Mouse (Mus musculus): ENCODE data around the gene Chd9.
"Not testable (repeated sequence)": the region's sequence is repeated elsewhere in the genome, so short reads cannot be mapped to it uniquely, and the experiment has no call there.

Chd9 gene

DNA sequence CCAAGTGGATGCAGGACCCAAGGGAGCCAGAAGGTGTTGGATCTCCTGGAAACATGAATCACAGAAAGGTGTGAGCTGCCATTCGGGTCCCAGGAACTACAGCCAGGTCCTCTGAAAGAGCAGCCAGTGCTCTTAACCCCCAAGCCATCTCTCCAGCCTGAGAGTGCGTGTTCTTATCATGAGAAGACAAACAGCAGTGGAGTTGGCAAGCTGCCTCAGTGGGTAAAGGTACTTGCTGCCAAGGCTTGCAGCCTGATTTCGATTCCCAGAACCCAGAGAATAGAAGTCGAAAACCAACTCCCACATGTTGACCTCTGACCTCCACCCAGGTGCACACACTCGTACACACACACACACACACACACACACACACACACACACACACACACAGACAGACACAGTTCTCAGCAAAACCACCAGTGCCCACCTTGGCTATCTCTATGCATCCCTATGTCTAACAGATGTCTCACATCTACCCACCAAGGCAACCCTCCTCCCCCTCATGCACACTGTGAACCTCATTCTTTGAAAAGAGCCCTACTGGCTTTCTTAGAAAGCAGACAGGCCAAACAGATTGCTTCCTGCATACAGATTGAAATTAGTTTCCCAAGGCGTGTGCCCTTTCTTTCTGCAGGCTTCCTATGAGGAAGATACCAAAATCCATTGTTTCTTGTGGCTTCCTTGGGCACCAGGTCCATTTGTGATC lies 43.4 kb downstream of the Chd9 start:
- DNase-seq: no peak

- no peak for DNase-seq
Measured at GRCm38 (mm10) chr8:90873051-90873450, 44.9 kb downstream of the Chd9 start.

DNA sequence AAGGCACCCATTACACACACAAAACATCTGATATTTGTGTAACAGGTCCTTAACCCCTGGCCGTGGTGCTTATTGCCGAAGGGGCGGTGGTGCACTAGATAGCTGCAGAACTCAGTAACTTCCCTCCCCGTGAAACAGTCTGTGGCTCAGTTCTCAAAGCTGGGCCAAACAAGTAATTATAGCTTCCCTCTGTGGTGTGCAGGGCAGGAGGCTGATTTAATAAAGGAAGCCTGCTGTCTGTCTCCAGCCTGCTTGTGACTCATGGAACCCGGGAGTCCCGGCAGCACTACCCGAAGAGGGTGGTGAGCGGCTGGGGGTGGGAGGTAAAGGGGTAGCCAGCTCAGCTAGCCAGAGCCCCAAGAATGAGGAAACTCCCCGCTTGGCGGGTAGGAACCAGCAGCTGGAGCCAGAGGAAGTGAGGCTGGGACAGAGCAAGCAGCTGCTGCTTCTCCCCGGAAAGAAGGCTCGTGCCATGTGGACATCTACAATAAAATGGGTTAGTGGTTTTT lies 48.1 kb downstream of the Chd9 start:
- DNase-seq: peak; percentile 49 to 50

GRCm38 (mm10) chr8:90876722-90877429 lies 48.7 kb downstream of the Chd9 start:
- DNase-seq: peak; percentile 69 to 78

DNA sequence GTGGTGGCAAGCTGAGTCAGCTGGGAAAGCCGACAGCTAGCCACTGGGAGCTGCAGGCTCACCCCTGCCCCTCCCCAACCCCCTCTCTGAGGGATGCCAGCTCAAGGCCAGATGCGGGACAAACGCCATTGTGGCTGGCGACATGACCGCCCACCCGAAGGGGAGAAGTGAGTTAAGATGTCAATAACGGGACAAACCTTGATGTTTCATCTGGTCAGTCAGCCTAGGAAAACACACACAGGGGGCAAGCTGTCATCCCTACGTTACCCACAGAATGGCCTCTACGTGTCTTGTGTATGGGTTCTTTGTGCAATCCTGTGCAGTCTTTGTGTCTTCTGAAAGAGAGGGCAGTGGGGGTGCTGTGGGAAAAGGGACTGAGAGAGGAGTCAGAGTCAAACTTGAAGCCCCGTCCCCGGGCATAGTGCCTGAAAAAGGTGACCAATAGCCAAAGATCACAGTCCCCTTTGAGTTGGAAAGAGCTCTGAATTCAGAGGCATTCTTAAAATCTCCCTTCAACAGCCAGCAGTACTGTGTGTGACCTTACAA lies 49.4 kb downstream of the Chd9 start:
- no peak for DNase-seq

DNA sequence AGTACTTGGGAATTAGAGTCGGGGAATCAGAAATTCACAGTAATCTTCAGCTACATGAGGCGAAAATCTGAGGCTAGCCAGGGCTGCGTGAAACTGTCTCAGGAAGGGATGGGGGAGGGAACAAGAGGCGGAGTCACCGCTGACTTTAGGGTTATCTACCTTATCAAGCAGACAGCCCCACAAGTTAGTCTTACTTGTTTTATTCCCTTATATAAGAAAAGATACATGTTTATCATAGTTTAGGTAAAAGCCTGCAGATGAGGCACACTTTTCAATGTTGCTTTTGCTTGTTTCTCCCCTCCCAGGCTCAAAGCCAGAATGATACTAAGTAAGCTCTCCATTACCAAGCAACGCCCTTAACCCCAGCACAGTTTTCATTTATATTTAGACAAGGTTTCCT lies 50.4 kb downstream of the Chd9 start:
- no peak for DNase-seq

DNA sequence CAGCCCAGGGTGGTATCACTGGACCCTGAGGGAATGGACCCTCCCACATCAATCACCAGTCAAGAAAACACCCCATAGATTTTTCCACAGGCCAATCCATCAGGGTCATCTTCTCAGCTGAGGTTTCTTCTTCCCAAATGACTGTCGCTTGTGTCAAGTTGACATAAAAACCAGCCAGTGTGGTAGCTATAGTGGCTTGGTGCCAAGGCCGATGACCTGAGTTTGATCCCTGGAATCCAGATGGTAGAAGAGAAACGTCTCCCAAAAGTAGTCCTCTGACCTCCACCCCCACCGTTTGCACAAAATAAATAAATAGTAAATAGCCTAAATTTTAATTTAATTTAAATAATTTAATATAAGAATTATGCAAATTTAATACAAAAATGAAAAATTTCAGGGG lies 51.9 kb downstream of the Chd9 start:
- DNase-seq: no peak

DNA sequence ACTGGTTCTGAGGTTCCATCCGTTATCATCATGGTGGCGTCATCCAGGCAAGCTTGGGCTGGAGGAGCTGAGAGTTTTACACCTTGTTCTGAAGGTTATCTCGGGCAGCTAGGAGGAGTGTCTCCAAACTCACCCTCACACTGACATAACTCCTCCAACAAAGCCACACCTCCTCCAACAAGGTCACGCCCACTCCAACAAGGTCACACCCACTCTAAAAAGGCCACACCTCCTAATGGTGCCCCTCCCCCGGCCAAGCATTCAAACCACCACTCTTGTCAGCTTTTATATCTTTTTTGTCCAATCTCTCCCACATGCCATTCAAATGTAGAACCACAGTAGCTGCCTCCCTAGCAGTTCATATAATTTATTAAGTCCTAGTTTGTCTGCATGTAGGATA lies 53.0 kb downstream of the Chd9 start:
- no peak for DNase-seq

- no peak for DNase-seq
Measured at GRCm38 (mm10) chr8:90882088-90882691, 54.0 kb downstream of the Chd9 start.

- no peak for DNase-seq
Measured at GRCm38 (mm10) chr8:90885671-90886368, 57.7 kb downstream of the Chd9 start.

DNA sequence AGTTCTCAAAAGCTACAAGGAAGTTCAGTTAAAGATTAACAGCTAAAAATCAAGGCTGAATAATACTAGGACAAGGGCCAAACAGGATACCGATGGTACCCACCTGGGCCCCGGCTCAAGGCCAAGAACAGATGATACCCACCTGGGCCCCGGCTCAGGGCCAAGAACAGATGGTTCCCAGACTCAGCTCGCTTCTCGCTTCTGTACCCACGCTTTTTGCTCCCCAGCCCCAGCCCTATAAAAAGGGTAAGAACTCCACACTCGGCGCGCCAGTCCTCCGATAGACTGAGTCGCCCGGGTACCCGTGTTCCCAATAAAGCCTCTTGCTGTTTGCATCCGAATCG lies 58.2 kb downstream of the Chd9 start:
- not testable (repeated sequence) for DNase-seq

GRCm38 (mm10) chr8:90887328-90887727 lies 59.2 kb downstream of the Chd9 start:
- DNase-seq: not testable (repeated sequence)

- DNase-seq: no peak
Measured at GRCm38 (mm10) chr8:90891872-90892578, 63.9 kb downstream of the Chd9 start.

DNA sequence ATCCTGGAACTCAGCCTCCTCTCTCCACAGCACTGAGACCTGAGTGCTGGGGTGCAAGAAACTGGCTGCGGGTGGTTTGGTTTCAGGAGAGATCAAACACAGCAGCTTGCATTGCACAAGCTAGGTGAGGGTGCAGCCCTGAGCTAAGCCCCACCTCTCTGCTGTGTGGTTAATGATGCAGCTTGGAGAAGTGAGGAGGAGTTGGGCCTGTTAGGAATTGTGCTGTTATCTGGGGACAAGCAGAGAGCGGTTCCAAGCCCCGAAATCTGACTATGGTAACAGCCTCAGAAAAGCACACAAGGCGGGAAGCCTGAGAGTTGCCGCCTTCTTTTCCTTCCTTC lies 64.4 kb downstream of the Chd9 start:
- no peak for DNase-seq

- DNase-seq: peak in 1 of 2 experiments; percentile 27
Measured at GRCm38 (mm10) chr8:90894231-90894914, 66.2 kb downstream of the Chd9 start.

DNA sequence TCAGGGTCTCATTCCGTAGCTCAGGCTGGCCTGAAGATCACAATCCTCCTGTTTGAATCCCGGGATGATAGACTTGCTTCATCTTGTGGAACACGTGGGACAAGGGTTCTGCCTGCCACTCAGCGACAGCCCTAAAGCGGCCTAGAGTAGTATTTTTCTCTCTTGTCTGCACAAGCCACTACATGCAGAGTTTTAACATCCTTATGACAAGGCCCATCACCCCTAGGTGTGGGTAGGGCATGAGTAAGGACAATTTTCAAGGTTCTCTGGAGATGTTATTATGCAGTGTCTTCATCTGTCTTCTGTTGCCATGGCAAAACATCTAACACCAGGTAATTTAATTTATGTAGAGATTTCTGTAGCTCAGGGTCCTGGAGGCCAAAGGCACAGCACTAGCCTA lies 69.2 kb downstream of the Chd9 start:
- no peak for DNase-seq

GRCm38 (mm10) chr8:90898578-90898977 lies 70.4 kb downstream of the Chd9 start:
- DNase-seq: no peak

DNA sequence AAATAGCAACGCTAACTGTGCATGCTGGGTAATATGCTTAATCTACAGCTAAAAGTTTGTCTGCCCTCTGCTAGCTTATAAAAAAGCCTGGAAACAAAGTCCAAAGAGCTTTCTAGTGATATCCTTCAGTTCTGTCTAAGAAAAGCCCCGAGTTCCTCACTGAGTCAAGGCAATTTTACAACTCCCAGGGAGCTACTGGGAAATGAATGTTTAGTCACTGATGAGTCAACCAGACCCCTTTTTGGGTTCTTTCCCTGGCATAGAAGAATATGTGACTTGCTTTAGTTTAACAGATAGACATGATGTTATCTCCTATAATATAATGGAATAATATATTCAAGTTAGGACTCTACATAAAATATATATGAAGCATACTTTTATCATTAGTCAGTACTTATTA lies 73.8 kb downstream of the Chd9 start:
- no peak for DNase-seq

DNA sequence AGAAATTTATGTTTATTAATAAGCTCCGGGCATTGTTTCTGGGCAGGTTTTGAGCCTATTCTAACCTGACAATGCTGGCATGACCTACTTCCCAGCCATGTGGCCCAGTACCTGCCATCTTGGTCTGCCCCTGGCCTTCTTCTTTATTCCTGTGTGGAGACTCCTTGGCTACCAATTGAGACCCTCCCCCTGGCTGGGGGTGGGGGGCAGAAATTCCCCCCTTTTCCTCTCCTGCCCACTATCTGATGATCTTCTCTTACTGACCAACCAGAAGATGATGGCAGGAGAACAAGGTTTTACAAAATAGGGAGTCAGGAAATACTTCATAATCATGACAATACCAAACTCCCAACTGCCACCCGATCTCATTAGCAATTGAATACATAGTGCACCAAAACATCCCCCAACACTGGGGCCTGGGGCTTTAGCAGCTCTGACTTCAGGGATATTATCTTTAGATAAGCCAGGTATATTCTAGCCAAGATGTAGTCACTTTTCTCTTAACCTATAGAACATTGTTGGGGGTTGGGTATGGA lies 76.1 kb downstream of the Chd9 start:
- DNase-seq: no peak

- DNase-seq: no peak
Measured at GRCm38 (mm10) chr8:90906922-90907321, 78.8 kb downstream of the Chd9 start.

- DNase-seq: no peak
Measured at GRCm38 (mm10) chr8:90907516-90907847, 79.3 kb downstream of the Chd9 start.

All from cerebellum, adult 18-20 months (tissue).